Mouse (Mus musculus): Measurements from ENCODE around the gene Olfr91.

Olfr91 gene

DNA sequence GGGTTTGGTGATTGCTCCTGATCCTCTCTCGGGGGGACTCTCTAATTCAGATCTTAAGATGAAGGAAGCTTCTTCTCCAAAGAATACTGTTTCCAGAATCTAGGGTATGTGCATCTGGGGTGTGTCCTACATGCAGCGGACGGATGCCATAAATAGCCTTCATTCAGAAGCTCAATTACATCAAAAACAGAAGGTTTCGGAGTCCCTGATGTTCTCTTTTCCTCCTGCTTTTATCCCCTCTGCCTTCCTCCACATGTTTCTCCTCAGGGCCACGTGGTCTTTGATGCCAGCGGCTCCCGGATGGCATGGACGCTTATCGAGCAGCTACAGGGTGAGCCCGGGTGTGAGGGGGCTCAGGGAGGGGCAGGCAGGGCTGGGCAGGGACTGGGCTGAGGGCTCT is 35.0 kb downstream of the Olfr91 start:
- in situ Hi-C loops (cut with MboI; ENCODE audit: unreplicated experiment in 2 of 2): no loop called here

DNA sequence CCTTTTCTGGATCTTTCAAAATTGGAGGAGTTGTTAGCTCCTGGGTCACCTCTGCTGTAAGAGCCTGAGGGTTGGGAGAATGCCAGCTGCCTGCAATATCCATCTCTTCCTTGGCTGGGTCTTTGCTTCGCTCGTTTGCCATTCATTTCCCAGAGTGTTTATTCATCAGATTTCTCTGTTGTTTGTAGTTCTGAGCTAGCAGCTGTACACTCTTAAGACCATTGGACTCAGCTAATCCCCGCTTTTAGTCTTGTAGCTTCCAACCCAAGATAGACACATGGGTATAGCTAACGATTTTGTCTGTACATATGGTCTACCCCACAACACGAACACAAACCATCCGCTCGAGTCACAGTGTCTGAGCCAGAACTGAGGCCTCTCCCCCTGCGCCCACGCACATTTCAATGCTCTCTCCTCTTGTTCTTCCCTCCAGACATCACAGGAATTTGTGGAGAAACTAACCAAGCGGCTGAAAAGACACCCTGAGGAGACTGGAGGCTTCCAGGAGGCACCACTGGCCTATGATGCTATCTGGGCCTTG is 35.9 kb downstream of the Olfr91 start:
- in situ Hi-C loops (cut with MboI; ENCODE audit: unreplicated experiment in 2 of 2): no loop called here

DNA sequence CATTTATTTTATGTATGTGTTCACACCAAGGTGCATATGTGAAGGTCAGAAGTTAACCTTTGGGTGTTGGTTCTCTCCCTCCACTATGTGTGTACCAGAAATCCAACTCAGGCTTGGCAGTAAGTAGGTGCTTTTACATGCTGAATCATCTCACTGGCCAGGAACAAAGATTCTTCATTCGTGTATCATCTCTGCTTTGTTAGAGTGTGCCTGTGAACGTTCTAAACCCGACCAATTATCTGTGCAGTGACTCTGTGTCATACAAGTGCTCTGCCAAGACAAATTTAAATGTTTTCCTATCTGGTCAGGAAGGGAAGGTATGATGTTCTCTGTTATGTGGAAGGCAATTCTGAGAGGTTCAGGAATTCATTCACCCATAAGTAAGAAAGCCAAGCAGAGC is 36.6 kb downstream of the Olfr91 start:
- in situ Hi-C loops (cut with MboI; ENCODE audit: unreplicated experiment in 2 of 2): no loop called here

DNA sequence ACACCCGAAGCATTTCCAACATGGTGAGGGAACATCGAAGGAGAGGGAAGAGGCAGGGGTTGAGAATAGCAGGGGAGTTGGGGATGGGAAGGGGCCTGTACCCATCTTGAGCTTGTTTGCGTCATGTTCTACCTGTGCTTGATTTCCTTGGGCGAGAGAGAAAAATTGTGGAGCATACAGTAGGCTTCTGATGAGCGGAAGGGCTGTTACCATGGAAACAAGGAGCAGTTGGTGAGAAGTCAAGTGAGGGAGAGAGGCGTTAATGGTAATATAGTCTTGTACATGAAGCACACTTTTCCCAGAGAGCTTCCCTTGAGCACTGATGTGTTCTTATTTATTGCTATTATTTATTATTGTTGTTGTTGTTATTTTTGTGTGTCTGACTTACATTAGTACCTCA is 41.1 kb downstream of the Olfr91 start:
- in situ Hi-C loops (cut with MboI; ENCODE audit: unreplicated experiment in 2 of 2): no loop called here

DNA sequence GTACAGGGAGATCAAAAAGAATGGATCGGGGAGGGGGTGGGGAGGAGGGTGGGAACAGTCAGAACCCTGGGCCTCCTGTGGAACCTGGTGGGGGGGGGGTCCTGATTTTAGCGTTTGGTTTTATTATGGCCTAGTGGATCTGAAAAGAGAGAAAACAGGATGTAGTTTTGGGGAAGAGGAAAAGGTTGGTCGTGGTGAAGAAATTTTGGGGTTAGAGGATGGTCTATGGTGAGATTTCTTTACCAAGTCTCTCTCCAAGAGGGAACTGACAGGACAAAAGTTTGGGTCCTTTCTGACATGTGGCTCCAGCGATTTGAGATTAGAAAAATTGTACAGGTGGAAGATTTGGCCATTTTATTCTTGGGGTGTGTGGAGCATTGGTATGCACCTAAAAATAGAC is 46.3 kb downstream of the Olfr91 start:
- in situ Hi-C loops (cut with MboI; ENCODE audit: unreplicated experiment in 2 of 2): no loop called here

DNA sequence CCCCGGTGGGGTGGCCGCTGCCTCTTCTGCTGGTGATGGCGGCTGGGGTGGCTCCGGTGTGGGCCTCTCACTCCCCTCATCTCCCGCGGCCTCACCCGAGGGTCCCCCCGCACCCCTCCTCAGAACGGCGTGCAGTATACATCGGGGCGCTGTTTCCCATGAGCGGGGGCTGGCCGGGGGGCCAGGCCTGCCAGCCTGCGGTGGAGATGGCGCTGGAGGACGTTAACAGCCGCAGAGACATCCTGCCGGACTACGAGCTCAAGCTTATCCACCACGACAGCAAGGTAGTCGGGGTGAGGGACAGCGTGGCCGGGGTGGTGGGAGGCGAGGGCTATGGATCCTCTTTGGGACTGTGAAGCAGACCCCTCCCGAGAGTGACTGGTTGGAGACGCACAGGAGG is 47.2 kb downstream of the Olfr91 start:
- in situ Hi-C loops (cut with MboI; ENCODE audit: unreplicated experiment in 2 of 2): no loop called here

DNA sequence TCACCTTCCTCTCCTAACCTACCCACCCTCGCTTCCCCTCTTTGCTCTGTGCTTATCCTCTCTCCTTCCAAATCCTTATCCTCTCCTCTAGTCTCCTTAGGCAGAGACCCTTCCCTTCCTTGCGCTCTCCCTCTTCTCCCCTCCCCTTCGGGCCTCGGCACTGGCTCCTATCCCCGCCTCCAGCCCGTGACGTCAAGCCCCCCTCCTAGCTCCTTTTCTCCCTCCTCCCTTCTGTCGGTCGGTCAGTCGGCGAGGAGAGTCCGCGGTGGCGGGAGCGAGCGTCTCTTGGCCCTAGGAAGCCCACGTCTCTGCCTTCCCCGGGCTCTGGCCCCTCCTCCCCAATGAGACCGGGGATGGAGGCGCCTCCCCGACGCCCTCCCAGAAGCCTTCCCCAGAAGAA is 47.7 kb downstream of the Olfr91 start:
- in situ Hi-C loops (cut with MboI; ENCODE audit: unreplicated experiment in 2 of 2): no loop called here

DNA sequence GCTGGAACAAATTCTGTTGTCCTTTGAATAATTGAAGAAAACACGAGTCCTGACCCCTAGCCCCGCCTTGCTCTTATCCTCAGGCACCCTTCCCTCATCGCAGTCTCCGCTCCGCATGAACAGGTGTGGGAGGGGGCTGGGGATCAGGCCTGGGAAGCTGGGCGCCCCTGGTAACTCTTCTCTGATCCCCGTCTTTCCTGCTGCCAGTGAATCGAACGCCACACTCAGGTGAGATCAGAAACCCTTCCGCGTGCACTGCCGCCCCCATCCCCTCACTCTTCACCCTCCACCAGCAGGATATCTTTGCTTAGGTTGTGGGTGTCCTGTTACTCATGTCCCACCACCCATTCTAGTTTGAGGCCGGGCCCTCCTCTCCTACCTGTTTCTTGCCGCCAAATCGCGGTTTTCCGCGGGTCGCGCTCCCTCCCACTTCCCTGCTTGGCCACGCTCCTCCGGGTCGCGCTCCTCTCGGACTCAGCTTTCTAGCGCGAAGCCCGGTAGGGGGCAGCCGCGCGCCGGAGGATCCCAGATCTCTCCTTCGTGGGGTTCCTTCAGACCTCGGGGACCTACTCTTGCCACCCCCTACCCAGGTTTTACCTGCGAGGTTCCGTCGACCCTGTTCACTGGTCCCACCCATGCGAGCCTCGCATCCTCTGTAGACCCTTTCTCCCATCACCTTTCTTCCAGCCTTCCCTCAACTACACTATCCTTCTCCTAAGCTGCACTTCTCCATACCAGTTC is 48.3 kb downstream of the Olfr91 start:
- in situ Hi-C loops (cut with MboI; ENCODE audit: unreplicated experiment in 2 of 2): no loop called here

DNA sequence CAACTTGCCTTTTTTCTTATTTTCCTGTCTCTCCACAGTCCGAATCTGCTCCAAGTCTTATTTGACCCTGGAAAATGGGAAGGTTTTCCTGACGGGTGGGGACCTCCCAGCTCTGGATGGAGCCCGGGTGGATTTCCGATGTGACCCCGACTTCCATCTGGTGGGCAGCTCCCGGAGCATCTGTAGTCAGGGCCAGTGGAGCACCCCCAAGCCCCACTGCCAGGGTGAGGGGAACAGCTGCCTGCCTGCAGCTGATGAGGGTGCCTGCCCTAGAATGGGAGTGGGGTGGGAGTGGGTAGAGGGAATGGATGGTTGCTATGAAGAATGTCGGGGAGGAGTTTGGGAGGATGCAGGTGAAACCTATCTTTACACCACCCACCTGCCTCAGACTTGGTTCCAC is 49.7 kb downstream of the Olfr91 start:
- in situ Hi-C loops (cut with MboI; ENCODE audit: unreplicated experiment in 2 of 2): no loop called here

DNA sequence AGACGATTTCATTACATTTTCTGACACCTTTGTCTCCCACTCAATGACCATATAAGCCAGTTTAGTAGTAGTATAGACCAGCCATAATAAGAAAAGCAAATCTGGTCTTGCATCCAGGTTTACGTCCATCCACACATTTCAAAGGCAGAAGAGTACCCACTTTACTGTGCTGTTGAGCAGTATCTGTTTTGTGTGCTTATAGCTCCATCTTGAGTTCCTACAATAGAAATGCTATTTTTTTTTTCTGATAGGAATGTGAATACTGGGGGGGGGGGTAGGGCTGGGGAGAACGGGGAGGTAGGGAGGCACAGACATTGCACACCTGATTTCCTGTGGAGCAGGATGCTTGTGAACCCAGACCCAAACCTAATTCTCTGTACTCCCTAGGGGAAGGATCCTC is 50.1 kb downstream of the Olfr91 start:
- in situ Hi-C loops (cut with MboI; ENCODE audit: unreplicated experiment in 2 of 2): no loop called here

DNA sequence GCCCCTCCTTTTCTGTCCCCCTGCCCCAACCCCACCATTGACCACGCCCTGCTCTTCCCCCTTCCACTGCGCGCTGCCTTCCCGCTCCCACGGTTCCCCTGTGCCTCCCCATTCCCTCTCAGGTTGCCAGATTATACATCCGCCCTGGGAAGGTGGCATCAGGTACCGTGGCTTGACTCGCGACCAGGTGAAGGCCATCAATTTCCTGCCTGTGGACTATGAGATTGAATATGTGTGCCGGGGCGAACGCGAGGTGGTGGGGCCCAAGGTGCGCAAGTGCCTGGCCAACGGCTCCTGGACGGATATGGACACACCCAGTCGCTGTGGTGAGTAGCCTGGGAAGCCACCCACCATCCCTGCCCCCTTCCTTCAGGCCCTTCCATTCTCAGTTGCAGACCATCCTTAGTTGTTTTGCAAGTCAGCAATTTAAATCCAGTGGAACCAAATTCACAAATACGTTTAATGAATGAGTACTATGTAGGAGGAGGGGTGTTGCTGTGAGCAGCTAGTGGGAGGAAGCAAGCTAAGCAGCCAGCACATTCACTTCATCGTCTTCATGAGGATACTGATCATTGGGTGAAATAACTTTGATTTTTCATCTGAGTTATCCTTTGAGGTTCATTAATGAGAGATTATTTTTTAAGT is 50.6 kb downstream of the Olfr91 start:
- in situ Hi-C loops (cut with MboI; ENCODE audit: unreplicated experiment in 2 of 2): no loop called here

DNA sequence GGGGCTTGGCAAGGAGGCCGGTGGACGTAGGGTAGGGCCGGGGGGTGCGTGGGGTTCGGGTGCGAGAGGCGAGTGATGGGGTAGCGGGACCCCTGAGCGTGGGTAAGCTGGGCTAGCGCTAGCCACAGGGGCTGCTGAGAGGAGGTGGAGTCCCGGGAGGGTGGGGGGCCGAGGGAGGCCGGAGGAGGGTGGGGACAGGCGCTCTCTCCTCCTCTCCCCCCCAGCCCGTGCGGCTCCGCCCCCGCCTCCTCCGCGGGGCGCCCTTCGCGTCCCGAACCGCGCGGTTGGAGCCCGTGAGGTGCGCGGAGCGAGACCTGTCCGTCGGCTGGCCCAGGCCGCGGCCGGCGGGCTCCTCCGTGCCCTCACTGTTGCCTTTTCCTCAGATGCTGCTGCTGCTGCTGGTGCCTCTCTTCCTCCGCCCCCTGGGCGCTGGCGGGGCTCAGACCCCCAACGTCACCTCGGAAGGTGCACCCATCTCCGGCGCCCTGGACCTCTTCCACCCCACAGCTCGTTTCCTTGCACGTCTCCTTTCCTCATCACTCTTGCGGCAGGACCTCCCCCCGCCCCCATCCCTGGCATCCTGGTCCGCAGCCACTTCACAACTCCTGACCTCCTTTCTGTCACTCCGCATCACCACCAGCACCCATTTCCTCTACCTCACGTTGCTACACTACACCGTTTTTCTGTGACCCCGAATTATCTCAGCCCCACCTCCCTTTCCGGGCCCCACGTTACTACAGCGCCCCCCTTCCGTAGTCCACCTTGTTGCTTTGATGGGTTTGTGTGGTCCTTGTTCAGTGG is 51.6 kb downstream of the Olfr91 start:
- in situ Hi-C loops (cut with MboI; ENCODE audit: unreplicated experiment in 2 of 2): no loop called here

DNA sequence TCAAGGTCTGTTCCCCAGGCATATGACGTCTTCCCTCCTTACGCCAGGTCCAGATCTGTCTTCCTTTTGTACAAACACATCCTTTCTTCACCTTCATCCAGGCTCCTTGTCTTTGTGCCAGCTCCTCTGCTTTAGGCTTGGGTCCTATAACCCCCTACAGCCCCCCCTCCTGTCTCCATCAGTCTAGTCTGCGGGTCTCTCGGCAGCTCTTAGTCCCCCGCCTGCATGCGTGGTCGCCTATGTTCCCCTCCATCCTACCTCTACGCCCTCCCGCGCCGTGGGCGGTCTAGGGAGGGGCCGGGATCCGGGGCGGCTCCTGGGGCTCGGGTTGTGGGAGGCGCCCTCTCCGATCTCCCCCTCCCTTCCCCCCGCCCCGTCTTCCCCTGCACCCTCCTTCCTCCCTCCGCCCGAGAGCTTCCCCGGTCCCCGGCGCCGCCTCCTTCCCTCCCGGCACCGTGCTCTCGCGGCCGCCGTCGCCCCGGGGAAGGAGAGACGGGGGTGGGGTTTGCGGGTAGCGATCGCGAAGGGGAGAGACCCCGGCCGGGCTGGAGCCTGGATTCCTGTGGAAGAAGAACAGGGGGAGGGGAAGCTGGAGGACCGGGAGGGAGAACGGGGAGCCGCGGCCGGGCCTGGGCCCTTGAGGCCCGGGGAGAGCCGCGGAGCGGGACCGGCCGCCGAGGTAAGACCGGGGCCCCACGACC is 52.3 kb downstream of the Olfr91 start, which contains the start of gene Gabbr1:
Gene Gabbr1 (plus strand): TSS at position 356 of the 701 bp plus-strand sequence.
- in situ Hi-C loops (cut with MboI; ENCODE audit: unreplicated experiment in 2 of 2): no loop called here

DNA sequence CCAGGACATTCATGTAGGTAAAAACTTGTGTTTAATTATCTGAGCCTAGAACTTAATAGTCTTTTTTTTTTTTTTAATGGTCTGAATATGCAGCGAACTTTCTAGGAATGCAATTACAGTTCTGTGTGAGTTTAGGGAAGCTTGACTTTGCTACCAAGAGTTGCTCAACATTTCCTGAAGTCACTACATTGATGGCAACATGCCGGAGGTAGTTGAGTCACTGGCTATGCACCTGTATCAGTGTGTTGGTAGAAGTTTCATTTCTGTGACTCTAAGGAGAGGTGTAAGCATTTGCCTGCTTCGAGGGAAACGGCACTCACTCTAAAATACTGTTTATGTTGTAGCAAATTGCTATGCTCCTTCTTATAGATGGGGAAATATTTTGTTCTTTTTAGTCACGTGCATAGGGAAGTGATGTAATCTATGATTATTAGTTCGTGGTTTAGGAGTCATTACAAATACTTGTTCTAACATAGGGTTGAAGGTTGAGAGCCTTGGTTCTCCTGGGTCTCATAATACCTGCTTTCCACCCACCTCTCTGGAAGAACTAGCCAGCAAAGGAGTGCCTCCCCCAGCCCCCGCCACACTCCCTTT is 53.3 kb downstream of the Olfr91 start:
- in situ Hi-C loops (cut with MboI; ENCODE audit: unreplicated experiment in 2 of 2): no loop called here

All from v-Abl transformed pro-B cells (cell line).